Mouse (Mus musculus): ENCODE data around the gene Tspan2.

DNA sequence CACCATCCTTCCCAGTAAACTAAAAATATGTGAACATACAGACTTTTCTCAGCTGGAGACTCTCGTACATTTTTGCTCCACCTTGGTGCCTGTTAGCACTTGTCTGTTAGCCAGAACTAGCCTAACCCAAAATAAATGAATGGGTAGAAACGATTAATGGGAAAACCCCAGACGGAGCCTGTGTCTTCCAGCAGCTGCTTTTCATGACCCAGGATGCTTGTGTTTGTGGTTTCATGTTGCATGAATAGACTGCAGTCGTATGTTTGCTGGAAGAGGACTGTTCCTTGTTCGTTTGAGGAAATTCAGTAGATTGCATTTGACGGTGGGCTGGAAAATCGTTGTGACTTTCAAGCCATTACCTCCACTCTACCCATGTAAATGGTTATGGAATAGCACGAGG is 46.5 kb upstream of the Tspan2 start:
- no peak for TF ChIP-seq CTCF (IDR thresholded peaks at IDR 0.05; ENCODE audit: low read depth, low read length)
- no peak for TF ChIP-seq GATA1 (IDR thresholded peaks at IDR 0.05; ENCODE audit: borderline replicate concordance, low read length)
